Mouse (Mus musculus): ENCODE measurements around the gene Ptch2. TPM values are rescaled to one million over a fixed set of nuclear protein-coding genes. Genes with fewer than 3 reads are reported as not detected.

The Ptch2 gene
- total and polyA plus RNA-seq, 2 experiments: 0.18 to 1.4 TPM

DNA sequence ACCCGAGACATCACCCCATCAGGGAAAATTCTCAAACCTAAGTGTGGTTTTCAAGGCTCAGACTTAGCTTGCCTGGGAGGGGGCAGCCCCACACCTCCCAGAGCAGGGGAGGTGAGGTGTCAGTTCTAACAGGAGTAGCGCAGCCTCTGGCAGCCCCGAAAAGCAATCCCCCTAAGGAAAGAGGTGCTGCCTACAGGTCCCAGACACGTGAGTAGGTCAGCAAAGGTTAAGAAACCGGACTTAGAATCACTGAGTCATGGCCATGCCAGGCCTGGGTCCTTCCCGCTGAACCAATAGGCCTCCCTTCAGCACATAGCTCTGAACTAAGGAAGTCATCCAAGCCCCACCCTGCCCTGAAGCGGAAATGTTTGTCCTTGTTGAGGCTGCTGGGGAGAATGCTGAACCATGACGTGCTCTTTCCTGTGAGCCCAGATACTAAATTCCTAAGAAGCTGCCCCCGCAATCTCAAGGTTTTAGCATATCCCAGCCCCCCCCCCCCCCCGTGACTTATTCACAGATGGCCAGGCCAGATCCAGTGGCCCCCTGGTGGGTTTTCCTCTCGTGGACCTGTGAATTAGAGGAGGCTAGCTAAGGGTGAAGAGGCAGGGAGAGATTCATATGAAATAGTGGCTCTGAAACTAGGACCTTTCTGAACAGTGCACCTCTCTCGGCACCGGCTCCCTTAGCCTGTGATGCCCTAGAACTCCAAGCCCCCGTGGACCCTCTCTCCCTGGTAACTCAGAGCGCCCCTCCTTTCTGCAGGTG, 30.2 kb downstream of the Ptch2 start:
- WGBS: 43% methylated on average over 15 of the region's 15 CpGs
- peak; percentile 74 for DNase-seq (ENCODE audit: extremely low read depth, low read depth, low spot score)
- TF ChIP-seq POLR2A (IDR thresholded peaks at IDR 0.05; ENCODE audit: extremely low read depth, insufficient read depth, low read length) (no peak), CTCF (IDR thresholded peaks at IDR 0.05; ENCODE audit: low read depth, low read length) (no peak)
- peaks cover 15% of the 10 kb centered on the region; the same call in 1 of the 2 replicates for H3K4me1 ChIP-seq (ENCODE audit: control insufficient read depth, insufficient read depth, low read length)
- no peaks in the 10 kb centered on the region for H3K27me3 ChIP-seq (ENCODE audit: control insufficient read depth, insufficient read depth, low read length)
- peak overlapping the region; percentile 27; the same call in 1 of the 2 replicates for H3K9ac ChIP-seq (ENCODE audit: low read depth, low read length)
- no peak overlapping the region for H3K4me3 ChIP-seq (ENCODE audit: insufficient read depth, low read depth, low read length)
- H3K27ac ChIP-seq (replicated peaks; ENCODE audit: insufficient read depth, low read depth, low read length): peak overlapping the region; percentile 86
- H3K79me2 ChIP-seq (ENCODE audit: control insufficient read depth, insufficient read depth, low read length): no peaks in the 10 kb centered on the region
- peaks cover 35% of the 10 kb centered on the region for H3K36me3 ChIP-seq (ENCODE audit: control insufficient read depth, insufficient read depth, low read length)

DNA sequence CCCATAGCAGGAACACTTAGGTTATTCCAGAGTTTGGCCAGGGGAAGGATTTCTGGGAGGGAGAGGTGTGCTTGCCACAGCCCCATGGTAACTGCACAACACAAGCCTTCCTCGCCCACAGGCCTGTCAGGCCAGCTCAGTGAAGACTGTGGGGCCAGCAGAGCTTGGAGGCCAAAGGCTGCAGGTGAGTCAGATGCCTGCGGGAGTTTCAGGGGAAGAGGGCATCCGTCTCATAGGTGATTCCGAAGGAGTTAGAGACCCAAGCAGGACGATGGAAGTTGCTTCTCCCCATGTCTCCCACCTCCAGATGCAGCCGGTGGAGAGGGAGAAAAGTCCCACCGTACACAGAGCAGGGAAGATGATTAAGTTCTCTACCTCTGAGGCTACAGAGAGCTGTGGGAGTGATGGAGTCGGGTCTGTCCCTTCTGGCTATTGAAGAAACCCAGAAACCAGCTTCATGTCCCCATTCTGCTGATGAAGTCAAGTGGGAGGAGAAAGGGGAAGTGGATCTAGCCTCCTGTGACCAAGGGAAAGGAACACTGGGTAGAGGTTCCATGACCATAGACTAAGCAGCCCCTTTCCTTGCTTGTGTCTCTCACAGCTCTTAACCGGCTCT, 30.9 kb downstream of the Ptch2 start, which contains the start of gene Tctex1d4:
TSS of gene Tctex1d4 (plus strand) at position 120 of the 616 bp plus-strand sequence.
- Histone ChIP-seq H3K79me2 (ENCODE audit: control insufficient read depth, insufficient read depth, low read length) (no peaks in the 10 kb centered on the region), H3K4me1 (ENCODE audit: control insufficient read depth, insufficient read depth, low read length) (peaks cover 15% of the 10 kb centered on the region), H3K27me3 (ENCODE audit: control insufficient read depth, insufficient read depth, low read length) (no peaks in the 10 kb centered on the region), H3K9ac (ENCODE audit: low read depth, low read length) (peak within 1 kb of the TSS; percentile 27; the same call in 1 of the 2 replicates), H3K36me3 (ENCODE audit: control insufficient read depth, insufficient read depth, low read length) (peaks cover 42% of the 10 kb centered on the region), H3K27ac (replicated peaks; ENCODE audit: insufficient read depth, low read depth, low read length) (peak within 1 kb of the TSS; percentile 86), H3K4me3 (ENCODE audit: insufficient read depth, low read depth, low read length) (no peak within 1 kb of the TSS)
- whole genome bisulfite sequencing: 75% methylated on average over 9 of the region's 9 CpGs
- DNase-seq (ENCODE audit: extremely low read depth, low read depth, low spot score): no peak
- TF ChIP-seq CTCF (IDR thresholded peaks at IDR 0.05; ENCODE audit: low read depth, low read length): no peak
- TF ChIP-seq POLR2A (IDR thresholded peaks at IDR 0.05; ENCODE audit: extremely low read depth, insufficient read depth, low read length): 0 out of 2 replicates have a peak, but pooled peaks have one; percentile 40

- peaks cover 1% of the 10 kb centered on the region; the same call in 1 of the 2 replicates for H3K79me2 ChIP-seq (ENCODE audit: control insufficient read depth, insufficient read depth, low read length)
- no peak overlapping the region for H3K4me3 ChIP-seq (ENCODE audit: insufficient read depth, low read depth, low read length)
- 79% methylated on average over 33 of the region's 33 CpGs for WGBS
- no peak overlapping the region for H3K27ac ChIP-seq (replicated peaks; ENCODE audit: insufficient read depth, low read depth, low read length)
- H3K4me1 ChIP-seq (ENCODE audit: control insufficient read depth, insufficient read depth, low read length): peaks cover 20% of the 10 kb centered on the region
- DNase-seq (ENCODE audit: extremely low read depth, low read depth, low spot score): peak; percentile 24
- peaks cover 48% of the 10 kb centered on the region for H3K36me3 ChIP-seq (ENCODE audit: control insufficient read depth, insufficient read depth, low read length)
- H3K27me3 ChIP-seq (ENCODE audit: control insufficient read depth, insufficient read depth, low read length): no peaks in the 10 kb centered on the region
- no peak overlapping the region for H3K9ac ChIP-seq (ENCODE audit: low read depth, low read length)
- 0 out of 2 replicates have a peak, but pooled peaks have one; percentile 1 for TF ChIP-seq POLR2A (IDR thresholded peaks at IDR 0.05; ENCODE audit: extremely low read depth, insufficient read depth, low read length)
- TF ChIP-seq CTCF (IDR thresholded peaks at IDR 0.05; ENCODE audit: low read depth, low read length): no peak
Measured at GRCm38 (mm10) chr4:117127991-117128686, 32.3 kb downstream of the Ptch2 start.

- Histone ChIP-seq H3K36me3 (ENCODE audit: control insufficient read depth, insufficient read depth, low read length) (peaks cover 48% of the 10 kb centered on the region), H3K27ac (replicated peaks; ENCODE audit: insufficient read depth, low read depth, low read length) (peak overlapping the region; percentile 58; the same call in 1 of the 2 replicates), H3K4me1 (ENCODE audit: control insufficient read depth, insufficient read depth, low read length) (peaks cover 24% of the 10 kb centered on the region), H3K79me2 (ENCODE audit: control insufficient read depth, insufficient read depth, low read length) (peaks cover 6% of the 10 kb centered on the region; the same call in 1 of the 2 replicates), H3K27me3 (ENCODE audit: control insufficient read depth, insufficient read depth, low read length) (no peaks in the 10 kb centered on the region), H3K4me3 (ENCODE audit: insufficient read depth, low read depth, low read length) (peak overlapping the region; percentile 29), H3K9ac (ENCODE audit: low read depth, low read length) (peak overlapping the region; percentile 85)
- TF ChIP-seq POLR2A (IDR thresholded peaks at IDR 0.05; ENCODE audit: extremely low read depth, insufficient read depth, low read length): 0 out of 2 replicates have a peak, but pooled peaks have one; percentile 1
- TF ChIP-seq CTCF (IDR thresholded peaks at IDR 0.05; ENCODE audit: low read depth, low read length): no peak
- 54% methylated on average over 6 of the region's 6 CpGs for WGBS
- DNase-seq (ENCODE audit: extremely low read depth, low read depth, low spot score): no peak
Measured at GRCm38 (mm10) chr4:117130790-117131189, 34.9 kb downstream of the Ptch2 start.

GRCm38 (mm10) chr4:117131198-117131597, 35.3 kb downstream of the Ptch2 start:
- peaks cover 24% of the 10 kb centered on the region for H3K4me1 ChIP-seq (ENCODE audit: control insufficient read depth, insufficient read depth, low read length)
- WGBS: 67% methylated on average over 6 of the region's 6 CpGs

More at GRCm38 (mm10) chr4:117131198-117131597, 35.3 kb downstream of the Ptch2 start:
- H3K36me3 ChIP-seq (ENCODE audit: control insufficient read depth, insufficient read depth, low read length): peaks cover 48% of the 10 kb centered on the region
- no peaks in the 10 kb centered on the region for H3K27me3 ChIP-seq (ENCODE audit: control insufficient read depth, insufficient read depth, low read length)
- peak overlapping the region; percentile 58; the same call in 1 of the 2 replicates for H3K27ac ChIP-seq (replicated peaks; ENCODE audit: insufficient read depth, low read depth, low read length)
- DNase-seq (ENCODE audit: extremely low read depth, low read depth, low spot score): no peak
- TF ChIP-seq CTCF (IDR thresholded peaks at IDR 0.05; ENCODE audit: low read depth, low read length) (no peak), POLR2A (IDR thresholded peaks at IDR 0.05; ENCODE audit: extremely low read depth, insufficient read depth, low read length) (no peak)
- H3K4me3 ChIP-seq (ENCODE audit: insufficient read depth, low read depth, low read length): peak overlapping the region; percentile 82
- H3K79me2 ChIP-seq (ENCODE audit: control insufficient read depth, insufficient read depth, low read length): peaks cover 6% of the 10 kb centered on the region; the same call in 1 of the 2 replicates
- H3K9ac ChIP-seq (ENCODE audit: low read depth, low read length): peak overlapping the region; percentile 85

All from liver, adult 2 months (tissue).